Mouse (Mus musculus): Measurements from ENCODE around the gene Evx2.

Gene Evx2

GRCm38 (mm10) chr2:74695383-74695782, 36.0 kb upstream of the Evx2 start:
- no peak for DNase-seq

DNA sequence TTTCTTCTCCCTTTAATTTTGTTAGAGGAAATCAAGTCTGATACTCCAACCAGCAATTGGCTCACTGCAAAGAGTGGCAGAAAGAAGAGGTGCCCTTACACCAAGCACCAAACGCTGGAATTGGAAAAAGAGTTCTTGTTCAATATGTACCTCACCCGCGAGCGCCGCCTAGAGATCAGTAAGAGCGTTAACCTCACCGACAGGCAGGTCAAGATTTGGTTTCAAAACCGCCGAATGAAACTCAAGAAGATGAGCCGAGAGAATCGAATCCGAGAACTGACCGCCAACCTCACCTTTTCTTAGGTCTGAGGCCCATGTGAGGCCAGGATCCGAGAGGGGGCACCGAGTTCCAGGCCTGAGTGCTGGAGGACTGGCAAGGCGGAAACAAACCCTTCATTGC, 34.7 kb upstream of the Evx2 start:
- DNase-seq, result no peak

GRCm38 (mm10) chr2:74693432-74693827, 34.1 kb upstream of the Evx2 start:
- no peak for DNase-seq

DNA sequence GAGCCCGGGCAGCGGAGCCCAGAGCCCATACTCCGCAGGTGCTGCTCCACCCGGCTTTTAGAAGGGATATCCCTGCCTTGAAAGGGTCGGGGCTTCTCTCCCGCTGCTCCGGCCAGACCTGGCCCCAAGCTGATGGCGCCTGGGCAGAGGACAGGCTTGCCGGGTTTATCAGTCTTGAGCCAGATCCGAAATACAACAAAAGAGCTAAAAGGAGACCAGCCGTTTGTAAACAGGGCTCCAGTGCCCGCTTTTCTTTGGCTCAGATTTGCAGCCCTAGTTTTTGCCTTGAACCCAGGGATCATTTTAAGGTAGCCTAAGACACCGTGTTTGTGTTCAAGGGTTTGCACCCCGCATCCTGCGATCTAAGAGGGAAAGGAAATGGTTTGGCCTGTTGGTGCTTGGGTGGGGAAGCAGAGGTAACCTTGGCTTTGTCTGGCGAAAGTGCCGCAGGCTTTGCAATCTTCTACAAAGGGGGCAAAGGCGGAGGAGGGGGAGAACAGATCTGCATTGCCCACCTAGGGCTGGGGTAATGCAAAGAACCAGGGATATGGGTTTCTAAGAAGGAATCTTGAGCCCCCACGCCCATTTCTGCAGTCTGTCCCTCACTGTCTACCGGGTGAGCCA, 33.6 kb upstream of the Evx2 start:
- no peak for DNase-seq

GRCm38 (mm10) chr2:74691995-74692807, 32.8 kb upstream of the Evx2 start:
- no peak for DNase-seq

- DNase-seq, result no peak
Observed at GRCm38 (mm10) chr2:74691022-74691951, 31.9 kb upstream of the Evx2 start, which contains the start of gene Hoxd10. Gene Hoxd10 (plus strand): TSS chr2:74691924.

DNA sequence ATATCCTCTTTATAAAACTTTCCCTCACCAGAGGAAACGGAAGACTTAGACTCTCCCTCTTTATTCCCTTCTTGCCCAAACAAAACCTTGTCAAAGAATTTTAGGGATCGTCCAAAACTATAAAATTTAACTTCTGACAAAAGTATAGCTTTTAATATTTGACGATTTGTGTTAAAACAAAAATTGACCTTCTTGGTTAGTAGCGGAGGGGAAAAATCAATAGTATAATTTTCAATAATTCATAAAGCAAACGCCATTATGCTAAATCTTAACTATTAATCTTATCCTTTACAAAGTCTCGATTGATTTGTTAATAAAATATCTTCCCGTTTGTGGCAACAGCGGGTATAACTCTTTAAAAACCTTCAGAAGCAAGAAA, 31.0 kb upstream of the Evx2 start:
- DNase-seq, result no peak

GRCm38 (mm10) chr2:74689574-74690337, 30.4 kb upstream of the Evx2 start:
- no peak for DNase-seq

GRCm38 (mm10) chr2:74688795-74689573, 29.6 kb upstream of the Evx2 start:
- DNase-seq, result no peak

DNA sequence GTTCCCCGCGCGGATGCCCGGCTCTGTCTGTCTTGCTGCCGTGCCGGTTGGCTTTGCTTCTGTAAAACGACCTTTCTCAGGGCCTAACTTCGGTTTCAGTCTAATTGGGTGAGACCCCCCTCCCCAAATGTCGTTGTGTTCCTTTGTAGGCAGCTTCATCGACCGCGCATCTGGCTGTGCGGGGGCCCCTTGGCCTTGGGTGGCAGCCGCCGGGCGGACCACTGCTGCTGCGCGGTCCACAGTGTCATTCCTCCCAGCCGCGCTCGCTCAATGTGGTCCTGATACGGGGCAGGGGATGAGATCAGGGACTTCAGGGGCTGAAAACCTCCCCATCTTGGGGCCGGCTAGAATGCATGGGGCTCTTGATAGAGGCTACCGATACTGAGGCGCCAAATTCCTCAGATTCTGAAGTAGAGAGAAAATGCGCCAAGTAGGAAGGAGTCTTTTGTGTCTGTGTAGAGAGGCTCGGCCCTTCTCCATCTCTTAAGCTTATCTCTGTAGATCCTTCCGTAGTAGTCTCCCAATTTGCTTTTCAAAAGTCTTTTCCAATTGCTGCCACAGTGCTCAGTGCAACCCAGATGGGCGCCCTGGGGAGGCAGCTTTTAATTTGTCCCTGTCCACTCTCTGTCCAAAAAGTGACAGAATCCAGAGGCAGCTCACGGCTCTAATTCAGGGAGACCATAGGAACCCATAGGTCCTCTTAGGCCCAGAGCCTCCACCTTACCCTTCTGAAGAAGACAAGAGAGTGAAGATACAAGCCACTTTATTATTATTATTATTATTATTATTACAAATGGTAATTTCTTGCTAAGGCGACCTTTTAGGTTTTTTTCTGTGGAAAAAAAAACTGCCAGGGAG, 28.6 kb upstream of the Evx2 start:
- no peak for DNase-seq

GRCm38 (mm10) chr2:74686988-74687697, 27.8 kb upstream of the Evx2 start:
- no peak for DNase-seq

DNA sequence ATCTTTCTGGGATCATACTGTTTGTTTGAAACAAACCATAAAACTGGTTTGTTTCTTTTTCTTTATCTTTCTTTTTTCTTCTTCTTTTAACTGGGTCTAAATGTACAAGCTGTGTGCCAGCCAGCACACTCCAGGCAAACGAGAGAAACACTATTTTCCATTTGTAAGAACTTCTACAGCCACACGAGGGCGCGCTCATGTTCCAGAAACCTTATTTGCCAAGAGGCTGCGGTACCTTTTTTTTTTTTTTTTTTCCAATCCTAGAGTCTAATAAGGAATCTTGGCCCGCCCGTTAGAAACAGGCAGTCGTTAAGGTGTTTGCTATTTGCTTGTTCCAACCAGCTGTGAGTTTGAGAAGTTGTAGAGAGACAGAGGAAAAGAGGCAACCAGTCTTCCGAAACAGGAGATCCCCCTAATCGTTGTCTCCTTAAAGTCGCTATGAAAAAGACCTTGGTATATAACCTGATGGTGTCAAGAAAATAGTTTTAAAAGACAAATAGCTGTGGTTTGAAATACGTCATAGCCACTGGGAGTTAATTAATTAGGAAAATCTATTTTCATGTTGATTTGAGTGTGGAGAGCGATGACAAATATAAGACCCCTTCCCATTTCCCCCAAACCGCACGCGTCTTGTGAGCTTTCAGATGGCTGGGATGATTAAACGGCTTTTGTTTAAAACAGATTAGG, 27.1 kb upstream of the Evx2 start:
- DNase-seq, result no peak

- DNase-seq, result no peak
Observed at GRCm38 (mm10) chr2:74685059-74685603, 25.8 kb upstream of the Evx2 start.

DNA sequence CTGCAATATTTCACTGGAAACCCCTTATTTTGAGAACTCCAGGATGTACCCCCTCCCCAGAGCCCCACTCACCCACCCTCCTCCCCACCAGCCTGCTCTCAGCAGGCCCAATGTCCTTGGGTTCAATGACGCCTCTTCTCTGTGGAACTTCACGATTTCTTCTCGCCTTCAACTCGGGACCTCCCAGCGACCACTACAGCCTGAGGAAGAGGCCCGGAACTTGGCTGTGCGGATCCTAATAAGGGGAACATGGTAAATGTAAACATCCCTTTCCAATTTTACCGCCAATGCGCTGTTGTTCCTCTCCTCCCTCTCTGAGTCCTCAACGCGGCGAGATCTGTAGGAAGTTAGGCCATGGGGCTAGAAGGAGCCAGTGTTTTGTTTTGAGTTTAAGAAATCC, 24.7 kb upstream of the Evx2 start:
- no peak for DNase-seq

- no peak for DNase-seq
Observed at GRCm38 (mm10) chr2:74683471-74683951, 24.2 kb upstream of the Evx2 start.

DNA sequence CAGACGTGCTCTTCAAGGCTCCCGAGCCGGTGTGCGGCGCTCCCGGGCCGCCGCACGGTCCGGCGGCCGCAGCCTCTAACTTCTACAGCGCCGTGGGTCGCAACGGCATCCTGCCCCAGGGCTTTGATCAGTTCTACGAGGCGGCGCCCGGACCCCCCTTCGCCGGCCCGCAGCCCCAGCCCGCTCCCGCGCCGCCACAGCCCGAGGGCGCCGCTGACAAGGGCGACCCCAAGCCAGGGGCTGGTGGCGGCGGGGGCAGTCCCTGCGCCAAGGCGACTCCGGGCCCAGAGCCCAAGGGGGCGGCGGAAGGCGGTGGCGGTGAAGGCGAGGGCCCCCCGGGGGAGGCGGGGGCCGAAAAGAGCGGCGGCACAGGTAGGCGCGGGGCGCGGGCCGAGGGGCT, 23.4 kb upstream of the Evx2 start:
- DNase-seq, result no peak

DNA sequence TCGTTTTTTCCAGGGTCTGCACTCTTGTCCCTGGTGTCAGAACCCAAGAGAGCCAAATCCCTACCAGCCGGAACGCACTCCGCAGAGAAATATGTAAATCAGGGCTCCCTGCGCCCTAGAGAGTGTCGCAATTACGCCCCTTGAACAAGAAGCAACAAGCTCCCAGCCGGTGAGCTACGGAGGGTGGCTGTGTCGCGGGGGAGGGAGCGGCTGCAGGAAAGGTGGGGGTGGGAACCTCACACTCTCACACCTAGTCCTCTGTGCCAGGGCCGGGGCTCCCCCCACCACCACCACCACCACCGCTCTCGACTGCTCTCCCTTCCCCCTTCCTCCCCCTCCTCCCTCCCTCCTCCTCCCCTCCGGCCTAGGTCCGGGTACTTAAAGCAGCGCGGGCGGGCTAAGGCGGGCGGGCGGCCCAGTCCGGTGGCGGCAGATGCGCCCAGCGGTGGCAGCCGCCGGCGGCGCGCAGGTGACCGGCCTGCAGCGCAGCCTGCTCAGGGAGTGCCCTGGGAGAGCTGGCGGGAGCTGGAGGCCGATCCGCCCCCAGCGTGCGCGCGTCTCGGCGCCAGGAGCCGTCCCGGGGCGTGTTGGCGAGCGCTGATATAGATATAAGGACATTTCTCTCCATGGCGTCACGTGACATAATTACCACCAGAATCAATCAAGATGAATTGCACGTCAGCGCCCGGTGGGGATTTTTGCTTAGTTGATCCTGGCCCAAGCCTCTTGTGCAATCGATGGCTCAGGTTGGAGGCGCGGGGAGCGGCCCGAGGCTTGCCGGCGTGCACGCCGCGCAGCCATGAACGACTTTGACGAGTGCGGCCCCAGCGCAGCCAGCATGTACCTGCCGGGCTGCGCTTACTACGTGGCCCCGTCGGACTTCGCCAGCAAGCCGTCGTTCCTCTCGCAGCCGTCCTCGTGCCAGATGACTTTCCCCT, 22.5 kb upstream of the Evx2 start:
- no peak for DNase-seq
